Mouse (Mus musculus): ENCODE measurements at regions not wholly inside any gene's neighbourhood (a gene's known extent, or its start where the extent isn't known, plus 50 kb on each side); places are given as distances from the start of the nearest gene placed in this dataset.
A peak's percentile ranks its signal among the peaks of the same experiment; 100 is the strongest.
"Not testable (repeated sequence)": the region's sequence is repeated elsewhere in the genome, so short reads cannot be mapped to it uniquely, and the experiment has no call there.

GRCm38 (mm10) chr1:166899238-166899637 lies 102.0 kb upstream of the Fam78b start:
- no peak for DNase-seq (ENCODE audit: low spot score in 2 of 2)

DNA sequence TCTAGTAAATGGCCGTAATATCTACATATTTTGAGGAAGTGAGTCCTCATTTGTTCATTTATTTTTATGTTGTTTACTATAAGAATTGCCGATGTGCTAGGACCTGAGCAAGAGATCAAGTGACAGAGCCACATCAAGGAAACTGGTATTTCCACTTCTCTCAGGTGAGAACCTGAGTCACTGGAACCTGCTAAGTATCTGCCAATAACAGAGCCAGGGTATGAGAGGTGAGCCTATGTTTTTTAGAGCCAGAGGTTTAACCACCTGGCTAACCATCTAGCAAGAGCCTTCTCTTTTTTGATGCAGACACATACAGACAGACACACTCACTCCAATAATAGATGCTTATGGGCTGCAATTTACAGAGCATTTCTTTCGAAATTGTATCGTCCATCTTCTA lies 101.2 kb upstream of the Fam78b start:
- no peak for DNase-seq (ENCODE audit: low spot score in 2 of 2)

GRCm38 (mm10) chr1:166900441-166901161 lies 100.6 kb upstream of the Fam78b start:
- DNase-seq (ENCODE audit: low spot score in 2 of 2): peak in 1 of 2 experiments; percentile 13

DNA sequence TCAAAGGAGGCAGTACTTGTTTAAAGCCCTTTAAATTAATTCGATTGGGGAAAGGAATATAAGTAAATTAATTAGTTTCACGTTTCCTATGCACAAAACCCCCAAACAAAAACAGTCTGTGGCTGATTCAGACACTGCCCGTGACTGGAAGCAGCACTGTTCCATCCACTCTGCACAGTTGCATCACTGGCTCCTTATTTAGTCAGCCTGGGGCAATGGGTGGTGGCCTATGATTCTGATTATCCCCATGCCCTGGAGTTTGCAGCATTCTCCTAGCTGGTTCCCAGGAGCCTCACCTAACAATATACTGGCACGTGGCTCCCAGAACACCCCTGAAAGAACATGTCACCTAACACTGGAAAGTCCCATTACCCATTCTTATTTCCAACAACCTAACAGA lies 99.6 kb upstream of the Fam78b start:
- DNase-seq (ENCODE audit: low spot score in 2 of 2): no peak

DNA sequence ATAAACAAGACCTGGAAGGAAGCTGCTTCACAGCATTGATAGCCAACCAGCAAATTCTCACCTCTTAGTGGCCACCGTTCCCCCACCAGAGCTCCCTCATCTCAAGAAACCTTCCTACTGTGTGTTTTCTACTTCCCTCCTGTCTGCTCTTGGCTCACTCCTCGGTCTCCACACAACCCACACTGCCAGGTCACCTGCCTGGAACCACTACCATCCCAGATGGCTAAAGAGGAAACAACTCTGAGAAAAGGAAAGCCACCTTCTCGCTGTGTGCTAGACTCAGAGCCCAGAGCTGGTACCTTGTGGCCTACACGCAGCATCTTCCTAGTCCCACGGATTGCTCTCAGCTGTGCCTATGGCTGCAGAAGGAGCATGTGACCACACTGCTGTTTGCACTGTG lies 97.8 kb upstream of the Fam78b start:
- DNase-seq (ENCODE audit: low spot score in 2 of 2): no peak

DNA sequence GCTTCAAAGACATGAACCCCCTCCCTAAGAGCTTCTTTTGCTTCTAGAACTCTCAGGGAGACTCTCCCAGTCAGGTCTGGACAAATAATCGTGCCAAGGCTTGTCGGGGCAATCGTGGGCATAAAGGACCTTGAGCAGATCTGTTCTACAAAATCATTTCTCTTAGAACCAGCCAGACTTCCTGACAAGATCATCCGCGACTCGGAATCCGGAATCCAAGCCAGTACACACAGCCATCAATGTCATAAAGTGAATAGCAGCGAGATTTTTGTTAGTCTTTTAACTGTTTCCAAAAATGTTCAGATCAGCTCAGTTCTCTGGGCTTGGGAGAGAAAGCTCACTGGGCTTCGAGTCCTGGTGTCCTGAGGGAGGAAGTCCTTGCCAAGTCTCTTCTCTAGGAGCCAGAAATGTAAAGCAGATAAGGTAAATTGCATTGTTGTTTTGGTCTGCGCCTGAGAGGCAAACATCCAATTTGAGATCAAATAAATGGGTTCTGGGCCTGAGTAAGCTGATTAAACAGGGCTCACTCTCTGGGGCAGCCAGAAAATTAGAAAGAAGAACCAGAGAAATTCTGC lies 92.9 kb upstream of the Fam78b start:
- no peak for DNase-seq (ENCODE audit: low spot score in 2 of 2)

DNA sequence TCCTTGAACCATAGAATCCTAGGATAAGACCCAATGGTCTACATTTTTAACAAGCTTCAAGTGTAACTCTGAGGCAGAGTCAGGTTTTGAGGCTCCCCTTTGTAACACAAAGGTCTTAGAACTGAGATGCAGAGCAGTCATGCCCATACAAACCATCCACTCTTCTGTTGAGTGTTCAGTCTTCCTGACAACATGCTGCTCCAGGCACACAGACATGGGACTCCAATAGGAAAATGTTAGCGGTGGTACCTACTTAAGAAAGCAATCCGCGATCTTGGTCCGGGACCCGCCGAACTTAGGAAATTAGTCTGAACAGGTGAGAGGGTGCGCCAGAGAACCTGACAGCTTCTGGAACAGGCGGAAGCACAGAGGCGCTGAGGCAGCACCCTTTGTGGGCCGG lies 89.0 kb upstream of the Fam78b start:
- not testable (repeated sequence) for DNase-seq (ENCODE audit: low spot score in 2 of 2)

GRCm38 (mm10) chr1:166922911-166923712 lies 78.1 kb upstream of the Fam78b start:
- no peak for DNase-seq (ENCODE audit: low spot score in 2 of 2)

- DNase-seq (ENCODE audit: low spot score in 2 of 2): no peak
Observed at GRCm38 (mm10) chr1:166923713-166923975, 77.6 kb upstream of the Fam78b start.

DNA sequence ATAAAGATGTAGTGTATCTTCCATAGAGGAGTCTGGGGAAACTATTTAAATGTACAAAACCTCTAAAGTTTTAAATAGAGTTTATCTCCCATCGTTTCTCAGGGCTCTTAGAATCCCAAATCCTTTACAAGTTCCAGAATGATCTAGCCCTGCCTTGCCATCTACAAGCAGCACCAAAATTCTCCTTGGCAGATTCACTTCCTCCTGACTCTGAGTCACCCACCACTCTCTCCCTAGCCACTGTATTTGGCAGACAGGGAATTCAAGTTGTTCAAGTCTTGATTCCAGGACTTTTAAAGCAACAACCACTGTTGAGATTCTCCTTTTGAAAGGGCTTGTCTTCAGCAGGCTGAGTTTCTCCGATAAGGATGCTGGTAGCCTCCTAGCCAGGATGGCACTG lies 77.1 kb upstream of the Fam78b start:
- DNase-seq (ENCODE audit: low spot score in 2 of 2): no peak

DNA sequence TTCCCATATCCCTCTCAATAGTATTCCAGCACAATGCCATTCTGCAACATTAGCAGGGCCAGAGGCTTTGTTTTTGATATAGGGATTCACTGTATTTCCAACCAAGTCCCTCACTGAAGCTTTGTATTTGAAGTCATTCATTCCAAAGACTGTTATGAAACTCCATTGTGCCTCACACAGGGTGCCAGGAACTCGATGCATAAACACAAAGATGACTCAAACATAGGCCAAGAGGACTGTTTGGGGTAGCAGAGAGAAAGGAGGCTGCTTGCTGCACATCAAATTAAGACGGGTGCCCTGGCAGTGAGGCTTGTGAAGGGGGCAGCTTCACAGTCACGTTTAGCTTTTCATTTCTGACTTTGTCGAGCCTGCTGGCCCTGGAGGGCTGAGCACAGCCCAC lies 75.1 kb upstream of the Fam78b start:
- DNase-seq (ENCODE audit: low spot score in 2 of 2): no peak

DNA sequence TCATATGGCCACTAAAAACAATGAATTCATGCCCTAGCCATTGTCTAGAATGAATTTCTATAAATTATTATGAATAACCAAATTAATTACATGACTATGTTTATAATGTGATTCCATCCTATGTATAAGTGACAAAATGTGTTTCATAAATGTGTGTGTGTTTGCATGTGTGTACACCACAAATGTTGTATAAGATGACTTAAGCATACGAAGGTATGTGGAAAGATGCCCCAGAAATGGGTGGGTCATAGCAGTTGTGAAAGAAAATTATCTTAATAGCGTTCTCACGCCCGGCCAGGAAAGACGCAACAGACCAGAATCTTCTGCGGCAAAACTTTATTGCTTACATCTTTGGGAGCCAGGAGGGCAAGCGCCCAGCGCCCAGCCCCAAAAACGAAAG lies 61.5 kb upstream of the Fam78b start:
- not testable (repeated sequence) for DNase-seq (ENCODE audit: low spot score in 2 of 2)

DNA sequence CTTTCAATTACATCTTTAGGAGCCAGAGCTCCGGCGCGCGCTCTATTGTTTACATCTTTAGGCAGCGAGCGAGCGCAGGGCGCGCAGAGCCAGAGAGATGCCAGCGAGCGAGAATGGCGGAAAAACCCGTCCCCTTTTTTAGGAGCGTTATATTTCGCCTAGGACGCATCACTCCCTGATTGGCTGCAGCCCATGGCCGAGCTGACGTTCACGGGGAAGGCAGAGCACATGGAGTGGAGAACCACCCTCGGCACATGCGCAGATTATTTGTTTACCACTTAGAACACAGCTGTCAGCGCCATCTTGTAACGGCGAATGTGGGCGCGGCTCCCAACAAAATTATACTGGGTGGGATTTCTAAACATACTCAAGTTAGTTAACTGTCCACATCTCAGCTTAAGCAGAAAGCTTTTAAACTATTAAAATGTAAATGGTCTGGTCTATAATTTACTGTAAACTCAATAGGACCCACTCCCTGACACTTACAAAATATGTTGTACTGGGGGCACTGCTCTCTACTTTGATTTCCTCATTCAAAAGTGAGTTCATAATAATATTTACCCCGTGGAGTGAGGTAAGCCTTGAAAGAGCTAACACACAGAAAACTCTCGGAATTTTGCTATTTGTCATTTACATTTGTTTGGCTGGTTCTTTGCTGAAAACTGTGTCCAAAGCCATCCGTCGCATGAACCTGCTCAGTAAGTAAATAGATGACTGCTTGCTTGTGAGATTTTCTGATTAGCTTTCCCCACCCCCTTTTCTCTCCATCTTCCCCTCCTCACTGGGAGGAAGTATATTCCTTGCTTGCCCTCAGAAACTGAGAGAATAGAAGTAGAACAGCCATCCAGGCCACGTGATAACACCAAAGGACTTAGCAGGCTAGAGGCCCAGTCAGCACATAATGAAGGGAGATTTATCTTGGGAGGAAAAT lies 60.8 kb upstream of the Fam78b start:
- not testable (repeated sequence) for DNase-seq (ENCODE audit: low spot score in 2 of 2)

GRCm38 (mm10) chr1:166942201-166942600 lies 59.0 kb upstream of the Fam78b start:
- no peak for DNase-seq (ENCODE audit: low spot score in 2 of 2)

DNA sequence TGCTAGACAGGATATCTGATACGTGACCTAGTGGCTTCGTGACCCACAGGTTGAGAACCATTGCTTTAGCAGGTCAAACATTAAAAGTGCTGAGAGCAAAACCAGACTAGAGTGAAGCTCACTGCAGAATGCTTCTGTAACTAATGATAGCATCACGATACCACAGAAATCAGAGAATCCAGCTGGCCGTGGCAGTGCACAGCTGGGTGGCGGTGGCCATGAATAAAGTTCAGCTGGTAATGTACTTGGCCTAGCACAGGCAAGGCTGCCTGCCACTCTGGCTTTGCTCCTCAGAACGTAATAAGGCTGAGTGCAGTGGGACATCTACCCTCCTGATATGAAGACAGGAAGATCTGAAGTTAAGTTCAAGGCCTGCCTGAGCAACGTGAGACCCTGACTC lies 56.7 kb upstream of the Fam78b start:
- DNase-seq (ENCODE audit: low spot score in 2 of 2): no peak

DNA sequence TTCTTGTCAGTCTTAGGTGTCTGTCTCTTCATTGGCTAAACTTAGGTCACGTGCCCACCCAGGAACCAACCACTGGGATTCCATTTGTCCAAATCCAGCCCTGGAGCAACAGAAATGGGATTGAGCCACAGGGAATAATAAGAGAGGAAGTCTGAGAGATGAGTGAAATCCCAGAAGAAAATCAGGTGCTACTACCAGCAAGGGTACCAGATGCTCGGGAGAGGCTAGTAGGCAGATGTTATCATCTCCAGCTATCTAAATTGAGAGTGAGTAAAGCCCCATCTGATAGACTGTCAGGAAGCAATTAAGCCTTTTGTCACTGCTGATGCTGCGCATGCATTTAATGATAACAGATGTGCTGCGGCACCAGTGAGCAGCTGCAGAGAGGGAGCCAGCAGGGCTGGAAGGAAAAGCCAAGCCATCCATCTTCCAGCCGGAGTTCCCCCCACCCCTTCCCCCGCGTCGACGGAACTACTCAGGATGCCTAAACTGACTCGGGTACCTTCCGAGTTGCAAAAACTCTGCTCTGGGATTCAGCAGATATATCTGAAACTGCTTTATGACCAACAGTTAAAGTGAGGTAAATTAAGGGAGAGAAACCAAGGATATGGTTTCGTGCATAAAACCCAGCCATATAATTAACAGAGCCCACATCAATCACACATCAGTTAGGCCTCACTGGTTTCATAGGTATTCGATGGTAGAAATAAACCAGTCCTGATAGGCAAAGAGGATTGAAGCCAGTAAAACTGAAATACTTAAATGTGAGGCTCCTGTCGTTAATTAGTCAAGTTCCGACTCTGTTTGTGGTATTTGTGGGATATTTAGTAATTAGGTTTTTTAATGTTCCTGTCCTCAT lies 53.1 kb upstream of the Fam78b start:
- DNase-seq (ENCODE audit: low spot score in 2 of 2): no peak
